Mouse (Mus musculus) forebrain, postnatal 0 days (tissue): Measurements from ENCODE around the gene Cd72. TPM values are rescaled to one million over a fixed set of nuclear protein-coding genes. Genes with fewer than 3 reads are reported as not detected.

Experiments used
- ATAC-seq: fragments of 200-750 bp; cut with Nextera tagmentation; 2 replicates; pipeline ENCODE4 v1.8.0; 2017; ENCODE audit warnings: mild to moderate bottlenecking, moderate library complexity
- DNase-seq: peaks from one replicate; pipeline ENCODE4 v3.0.0-alpha.2; 2015
- H3K27ac ChIP-seq: fragments of 300-500 bp; sonication (generic); 2 replicates; pipeline ENCODE4 v1.5.1; 2014; ENCODE audit warnings: low read depth, mild to moderate bottlenecking, antibody characterized with exemption, low read length, moderate library complexity, mixed read lengths
- H3K27me3 ChIP-seq: fragments of 300-500 bp; sonication (generic); 2 replicates; pipeline ENCODE4 v1.6.1; 2014; ENCODE audit warnings: mild to moderate bottlenecking, low read length, mixed read lengths; ENCODE audit not compliant: insufficient read depth
- H3K36me3 ChIP-seq: fragments of 300-500 bp; sonication (generic); 2 replicates; pipeline ENCODE4 v1.6.1; 2014; ENCODE audit warnings: mild to moderate bottlenecking, moderate library complexity; ENCODE audit not compliant: insufficient read depth
- H3K4me1 ChIP-seq: fragments of 300-500 bp; sonication (generic); 2 replicates; pipeline ENCODE4 v1.6.1; 2014; ENCODE audit warnings: antibody characterized with exemption; ENCODE audit not compliant: insufficient read depth
- H3K4me2 ChIP-seq: fragments of 300-500 bp; sonication (generic); 2 replicates; pipeline ENCODE4 v1.6.1; 2014; ENCODE audit warnings: low read depth, mild to moderate bottlenecking, moderate library complexity
- H3K4me3 ChIP-seq: fragments of 300-500 bp; sonication (generic); 2 replicates; pipeline ENCODE4 v1.5.1; 2014; ENCODE audit warnings: low read depth, low read length, mixed read lengths
- H3K9ac ChIP-seq: fragments of 300-500 bp; sonication (generic); 2 replicates; pipeline ENCODE4 v1.6.1; 2014; ENCODE audit warnings: mild to moderate bottlenecking
- H3K9me3 ChIP-seq: fragments of 300-500 bp; sonication (generic); 2 replicates; pipeline ENCODE4 v1.6.1; 2016; ENCODE audit warnings: low read length
- CTCF ChIP-seq: sonication (generic); IDR thresholded peaks from 2 replicates; pipeline ENCODE4 v1.5.1; 2016; ENCODE audit warnings: antibody characterized with exemption, control low read depth, low read depth
- WGBS: fragments of 180-500 bp; shearing (Covaris S2); extraction: QIAGEN DNeasy Blood & Tissue Kit; methylation state at CpG from one replicate; pipeline ENCODE4 v1.1.7; 2014; 5-methylcytosine and 5-hydroxymethylcytosine counted together
- polyA plus RNA-seq: library from polyadenylated mRNA; unstranded; fragments of >200 nt; fragmentation: Nextera tagmentation; extraction: Ambion mirVana; gene quantifications from 2 replicates; pipeline ENCODE4 v1.2.1, GENCODE M21; 2015
- total RNA-seq: library from RNA; depleted of rRNA; stranded (reverse); fragments of >200 nt; gene quantifications from 2 replicates; pipeline ENCODE4 v1.2.3, GENCODE M21; 2014

Cd72 gene
- total and polyA plus RNA-seq, 2 experiments from 2014 or later, result 0.19 to 3.2 TPM

GRCm38 (mm10) chr4:43442456-43443361 is 11.7 kb downstream of the Cd72 start:
- no peaks in the 10 kb centered on the region for H3K9me3 ChIP-seq
- H3K27me3 ChIP-seq, result no peaks in the 10 kb centered on the region
- H3K9ac ChIP-seq, result peak overlapping the region; percentile 87
- WGBS, result 1% methylated on average over 79 of the region's 88 CpGs
- no peak for TF ChIP-seq CTCF
- DNase-seq (peak; percentile 81), ATAC-seq (peak; percentile 72)
- H3K4me2 ChIP-seq, result peak overlapping the region; percentile 82
- peak overlapping the region; percentile 91 for H3K27ac ChIP-seq
- peak overlapping the region; percentile 88 for H3K4me3 ChIP-seq
- peaks cover 23% of the 10 kb centered on the region for H3K36me3 ChIP-seq
- peaks cover 7% of the 10 kb centered on the region for H3K4me1 ChIP-seq

DNA sequence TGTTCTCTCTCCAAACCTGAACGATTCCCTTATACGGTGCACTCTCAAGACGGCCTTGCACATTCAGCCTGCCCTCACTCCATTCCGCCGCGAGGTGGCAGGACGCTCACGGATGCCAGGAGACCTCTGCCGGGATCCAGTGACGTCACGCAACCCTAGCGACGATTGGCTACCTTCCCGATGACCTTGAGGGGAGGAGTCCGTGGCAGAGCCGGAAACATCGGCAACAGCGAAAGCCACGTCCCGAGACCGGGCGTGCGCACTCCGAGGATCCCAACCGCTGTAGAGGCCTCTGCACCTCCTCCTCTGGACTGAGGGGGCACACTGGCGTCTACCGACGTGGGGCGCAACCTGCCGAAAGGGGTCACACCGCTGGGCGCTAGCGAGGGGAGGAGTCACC is 12.4 kb downstream of the Cd72 start:
- WGBS, result under 1% methylated on average over 33 of the region's 33 CpGs
- H3K4me3 ChIP-seq, result peak overlapping the region; percentile 88
- H3K4me1 ChIP-seq, result peaks cover 7% of the 10 kb centered on the region
- TF ChIP-seq CTCF, result peak; percentile 96
- H3K9me3 ChIP-seq, result no peaks in the 10 kb centered on the region
- H3K36me3 ChIP-seq, result peaks cover 16% of the 10 kb centered on the region
- ATAC-seq, result peak; percentile 95
- DNase-seq, result peak; percentile 100
- H3K9ac ChIP-seq, result peak overlapping the region; percentile 87
- peak overlapping the region; percentile 91 for H3K27ac ChIP-seq
- H3K27me3 ChIP-seq, result no peaks in the 10 kb centered on the region
- peak overlapping the region; percentile 82 for H3K4me2 ChIP-seq

DNA sequence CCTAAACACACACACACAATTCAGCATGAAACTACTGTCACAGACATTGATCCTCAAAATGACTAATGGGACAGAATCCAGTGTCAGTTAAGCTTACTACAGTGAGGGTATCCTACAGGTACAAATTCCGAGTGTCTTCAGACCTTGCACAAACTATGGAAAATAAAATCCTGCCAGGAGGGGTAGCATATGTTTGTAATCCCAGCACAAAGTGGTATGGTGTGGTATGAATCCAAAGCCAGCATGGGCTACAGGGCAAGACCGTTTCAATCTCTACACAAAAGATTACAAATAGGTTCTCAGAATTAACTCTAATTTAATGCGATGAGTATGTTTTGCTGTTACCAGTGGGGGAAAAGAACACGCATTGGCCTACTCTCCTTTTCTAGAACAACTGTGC is 12.8 kb downstream of the Cd72 start, which contains the start of gene Tesk1:
Gene Tesk1, plus strand, starts transcription at position 301 of the 400 bp plus-strand sequence.
- Histone ChIP-seq H3K4me2 (peak within 1 kb of the TSS; percentile 82), H3K27ac (peak within 1 kb of the TSS; percentile 91), H3K27me3 (no peaks in the 10 kb centered on the region), H3K4me1 (peaks cover 7% of the 10 kb centered on the region), H3K4me3 (peak within 1 kb of the TSS; percentile 88), H3K9ac (peak within 1 kb of the TSS; percentile 87), H3K36me3 (peaks cover 12% of the 10 kb centered on the region), H3K9me3 (no peaks in the 10 kb centered on the region)
- 23% methylated on average over 4 of the region's 4 CpGs for WGBS
- DNase-seq (no peak), ATAC-seq (peak; percentile 0; the same call in 1 of the 2 replicates)
- no peak for TF ChIP-seq CTCF

- H3K9ac ChIP-seq, result no peak overlapping the region
- H3K4me1 ChIP-seq, result no peaks in the 10 kb centered on the region
- no peak overlapping the region for H3K27ac ChIP-seq
- H3K4me3 ChIP-seq, result no peak overlapping the region
- no peaks in the 10 kb centered on the region for H3K36me3 ChIP-seq
- no peak for DNase-seq
- H3K9me3 ChIP-seq, result no peaks in the 10 kb centered on the region
- no peak overlapping the region for H3K4me2 ChIP-seq
- no peak for ATAC-seq
- 72% methylated on average over 1 of the region's 1 CpGs for WGBS
- H3K27me3 ChIP-seq, result no peaks in the 10 kb centered on the region
- no peak for TF ChIP-seq CTCF
These were observed 21.6 kb downstream of the Cd72 start for GRCm38 (mm10) chr4:43432832-43433231.

DNA sequence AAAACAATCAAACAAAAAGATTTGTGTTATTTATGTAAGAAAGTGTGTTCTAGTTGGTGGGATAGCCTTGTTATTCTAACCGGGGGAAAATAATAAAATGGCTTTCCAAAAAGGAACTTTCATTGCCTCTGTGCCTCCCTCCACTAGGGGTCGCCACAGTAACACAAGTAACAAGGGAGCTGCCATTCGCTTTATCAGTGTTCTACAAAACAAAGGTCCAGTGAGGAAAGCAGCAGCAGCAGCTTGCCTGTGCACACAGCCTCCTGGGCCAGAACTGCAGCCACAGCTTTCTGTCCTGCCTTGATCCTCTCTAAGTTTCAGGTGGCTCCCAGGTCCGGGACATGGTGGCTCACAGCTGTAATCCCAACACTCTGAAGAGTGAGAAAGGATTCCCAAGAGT is 22.7 kb downstream of the Cd72 start:
- H3K27ac ChIP-seq, result peak overlapping the region; percentile 54
- H3K36me3 ChIP-seq, result peaks cover 6% of the 10 kb centered on the region
- 0% methylated on average over 4 of the region's 4 CpGs for WGBS
- no peaks in the 10 kb centered on the region for H3K27me3 ChIP-seq
- peak; percentile 66 for ATAC-seq
- peak; percentile 93 for TF ChIP-seq CTCF
- no peak overlapping the region for H3K4me3 ChIP-seq
- no peaks in the 10 kb centered on the region for H3K9me3 ChIP-seq
- H3K4me1 ChIP-seq, result no peaks in the 10 kb centered on the region
- H3K4me2 ChIP-seq, result no peak overlapping the region
- DNase-seq, result peak; percentile 88
- H3K9ac ChIP-seq, result no peak overlapping the region

DNA sequence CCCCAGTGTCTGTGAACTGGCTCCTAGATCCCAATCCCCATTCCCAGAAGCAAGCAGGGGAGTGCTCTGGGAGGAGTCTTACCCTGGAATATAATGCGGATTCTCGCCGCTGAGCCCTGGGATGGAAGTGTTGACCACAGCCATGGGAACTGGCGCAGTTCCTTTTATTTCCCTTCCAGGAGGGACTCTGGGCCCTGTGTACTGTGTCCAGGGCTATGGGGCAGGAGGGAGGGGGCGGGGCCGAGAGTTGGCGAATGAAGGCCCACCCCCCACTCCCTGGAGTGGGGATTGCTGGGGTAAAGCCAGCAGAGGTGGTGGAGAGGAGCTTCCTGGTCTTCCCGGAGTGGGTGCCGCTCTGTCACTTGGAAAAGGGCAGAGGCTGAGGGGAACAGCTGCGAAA is 25.5 kb downstream of the Cd72 start, which contains the start of gene Fam166b:
Gene Fam166b, minus strand, starts transcription at position 189 of the 400 bp plus-strand sequence.
- H3K9me3 ChIP-seq, result no peaks in the 10 kb centered on the region
- H3K4me1 ChIP-seq, result no peaks in the 10 kb centered on the region
- no peak for TF ChIP-seq CTCF
- ATAC-seq, result peak; percentile 27; the same call in 1 of the 2 replicates
- H3K9ac ChIP-seq, result peak within 1 kb of the TSS; percentile 6; the same call in 1 of the 2 replicates
- no peak for DNase-seq
- no peak within 1 kb of the TSS for H3K4me2 ChIP-seq
- no peak within 1 kb of the TSS for H3K4me3 ChIP-seq
- 14% methylated on average over 10 of the region's 10 CpGs for WGBS
- peaks cover 34% of the 10 kb centered on the region for H3K36me3 ChIP-seq
- H3K27ac ChIP-seq, result no peak within 1 kb of the TSS
- no peaks in the 10 kb centered on the region for H3K27me3 ChIP-seq
